Mouse (Mus musculus) skeletal muscle tissue, postnatal 0 days (tissue): ENCODE data around the gene H2al1m. TPM values are rescaled to one million over a fixed set of nuclear protein-coding genes. Genes with fewer than 3 reads are reported as not detected.

ENCODE experiments used
- polyA plus RNA-seq: library from polyadenylated mRNA; unstranded; fragments of >200 nt; fragmentation: Nextera tagmentation; extraction: Ambion mirVana; gene quantifications from 2 replicates; pipeline ENCODE4 v1.2.1, GENCODE M21; 2015

Gene H2al1m
- not detected in 2 replicates for polyA plus RNA-seq

GRCm38 (mm10) chrX:9283464-9283863 is at the start of gene H2al1m:
TSS of gene H2al1m (plus strand) at chrX:9283764.

DNA sequence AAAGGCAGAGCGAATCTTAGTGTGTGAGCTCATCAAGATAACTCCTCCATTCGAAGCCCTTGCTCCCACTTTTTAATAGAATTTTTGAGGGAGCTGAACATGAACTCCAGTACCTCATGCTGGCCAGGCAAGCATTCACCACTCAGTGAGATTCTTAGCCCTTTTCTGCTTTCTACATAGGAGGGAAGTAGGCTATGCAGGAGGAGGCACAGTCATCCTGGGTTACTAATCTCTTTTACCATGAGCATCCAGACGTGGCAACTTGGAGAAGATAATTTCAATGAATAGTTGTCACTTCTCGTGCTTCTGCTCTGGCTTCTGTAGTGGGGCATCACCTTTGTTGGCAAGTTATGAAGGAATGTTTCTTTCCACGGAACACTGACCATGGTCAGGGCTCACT is 26.8 kb upstream of the H2al1m start, which contains the start of gene Gm14862:
TSS of gene Gm14862 (minus strand) at position 134 of the 400 bp plus-strand sequence.

GRCm38 (mm10) chrX:9272460-9273361 is 10.9 kb upstream of the H2al1m start, which contains the start of gene Xk:
TSS of gene Xk (plus strand) at chrX:9272756.

Other genes with a start within 250 kb of the H2al1m start
- not detected in 2 replicates for gene Fthl17f, start 220.7 kb upstream of the H2al1m start, polyA plus RNA-seq
- not detected in 2 replicates for gene 4930402K13Rik, start 179.2 kb upstream of the H2al1m start, polyA plus RNA-seq
- gene Lancl3, start 83.9 kb upstream of the H2al1m start, polyA plus RNA-seq = 0.41 and 0.44 TPM in 2 replicates
- gene Gm14862, start 26.9 kb upstream of the H2al1m start, polyA plus RNA-seq = not detected in 2 replicates
- 2.6 and 3.6 TPM in 2 replicates for gene Xk, start 11.0 kb upstream of the H2al1m start, polyA plus RNA-seq
- gene H2al1k, start 66.9 kb downstream of the H2al1m start, polyA plus RNA-seq = not detected in 2 replicates
- gene Cybb, start 204.0 kb downstream of the H2al1m start, polyA plus RNA-seq = 1.5 TPM in 2 replicates